Mouse (Mus musculus) cortical plate, adult 2 months (tissue): ENCODE data around the gene Stum. TPM values are rescaled to one million over a fixed set of nuclear protein-coding genes. Genes with fewer than 3 reads are reported as not detected.
"Not testable (repeated sequence)": the region's sequence is repeated elsewhere in the genome, so short reads cannot be mapped to it uniquely, and the experiment has no call there.

Experiments used
- H3K27ac ChIP-seq: fragments of 200-500 bp; 2 replicates; pipeline ENCODE4 v1.5.1; 2012; ENCODE audit warnings: low read length, control low read depth, inconsistent platforms; ENCODE audit not compliant: insufficient read depth
- H3K4me1 ChIP-seq: fragments of 200-500 bp; 2 replicates; pipeline ENCODE4 v1.6.1; 2011; ENCODE audit warnings: low read length; ENCODE audit not compliant: control insufficient read depth, insufficient read depth
- H3K4me3 ChIP-seq: fragments of 200-500 bp; 2 replicates; pipeline ENCODE4 v1.5.1; 2011; ENCODE audit warnings: mild to moderate bottlenecking, low read length, control low read depth; ENCODE audit not compliant: insufficient read depth
- CTCF ChIP-seq: fragments of 200-500 bp; IDR thresholded peaks from 2 replicates; pipeline ENCODE4 v1.5.1; 2011; ENCODE audit warnings: mild to moderate bottlenecking, control low read depth, low read length; ENCODE audit not compliant: insufficient read depth; ENCODE audit errors: extremely low read depth
- POLR2A ChIP-seq: fragments of 200-500 bp; IDR thresholded peaks from 2 replicates; pipeline ENCODE4 v1.6.1; 2011; ENCODE audit warnings: mild to moderate bottlenecking, low read length, control low read depth; ENCODE audit not compliant: insufficient read depth; ENCODE audit errors: extremely low read depth
- polyA plus RNA-seq: library from polyadenylated mRNA; depleted of rRNA; stranded (reverse); fragments of >200 nt; gene quantifications from 2 replicates; pipeline ENCODE4 v1.2.3, GENCODE M21; 2012; rRNA removed

Gene Stum
- polyA plus RNA-seq, result 93.7 and 100 TPM in 2 replicates

- H3K4me3 ChIP-seq, result peak within 1 kb of the TSS; percentile 83
- TF ChIP-seq POLR2A (no peak), CTCF (peak; percentile 72)
- H3K4me1 ChIP-seq, result no peaks in the 10 kb centered on the region
- H3K27ac ChIP-seq, result peak within 1 kb of the TSS; percentile 89
Observed at GRCm38 (mm10) chr1:180483399-180484291, at the start of gene Stum. Gene Stum, minus strand, starts transcription at chr1:180483504.

GRCm38 (mm10) chr1:180532671-180533070 is 49.4 kb upstream of the Stum start:
- no peak for TF ChIP-seq POLR2A
- no peak for TF ChIP-seq CTCF
- Histone ChIP-seq H3K4me3 (no peak overlapping the region), H3K27ac (no peak overlapping the region), H3K4me1 (peaks cover 3% of the 10 kb centered on the region; the same call in 1 of the 2 replicates)

- no peak overlapping the region for H3K4me3 ChIP-seq
- H3K27ac ChIP-seq, result no peak overlapping the region
- no peaks in the 10 kb centered on the region for H3K4me1 ChIP-seq
- TF ChIP-seq CTCF, result no peak
Observed at GRCm38 (mm10) chr1:180530457-180531263, 47.4 kb upstream of the Stum start.

GRCm38 (mm10) chr1:180529847-180530246 is 46.5 kb upstream of the Stum start:
- no peak for TF ChIP-seq CTCF
- no peak for TF ChIP-seq POLR2A
- Histone ChIP-seq H3K4me1 (no peaks in the 10 kb centered on the region), H3K4me3 (no peak overlapping the region), H3K27ac (no peak overlapping the region)

- Histone ChIP-seq H3K4me1 (peaks cover 3% of the 10 kb centered on the region; the same call in 1 of the 2 replicates), H3K27ac (no peak overlapping the region), H3K4me3 (no peak overlapping the region)
- no peak for TF ChIP-seq POLR2A
- no peak for TF ChIP-seq CTCF
Observed at GRCm38 (mm10) chr1:180525301-180525700, 42.0 kb upstream of the Stum start.

GRCm38 (mm10) chr1:180523320-180523719 is 40.0 kb upstream of the Stum start:
- Histone ChIP-seq H3K27ac (no peak overlapping the region), H3K4me1 (peaks cover 4% of the 10 kb centered on the region; the same call in 1 of the 2 replicates), H3K4me3 (no peak overlapping the region)
- TF ChIP-seq POLR2A (no peak), CTCF (no peak)

- no peak for TF ChIP-seq POLR2A
- TF ChIP-seq CTCF, result no peak
- Histone ChIP-seq H3K4me3 (no peak overlapping the region), H3K27ac (no peak overlapping the region), H3K4me1 (peaks cover 11% of the 10 kb centered on the region)
Observed at GRCm38 (mm10) chr1:180520190-180520589, 36.9 kb upstream of the Stum start.

- no peak overlapping the region for H3K27ac ChIP-seq
- TF ChIP-seq POLR2A (no peak), CTCF (no peak)
- H3K4me3 ChIP-seq, result no peak overlapping the region
- H3K4me1 ChIP-seq, result peaks cover 11% of the 10 kb centered on the region
Observed at GRCm38 (mm10) chr1:180519520-180519919, 36.2 kb upstream of the Stum start.

- H3K4me3 ChIP-seq, H3K27ac ChIP-seq: not testable (repeated sequence)
- H3K4me1 ChIP-seq, result peaks cover 11% of the 10 kb centered on the region
Observed at GRCm38 (mm10) chr1:180518899-180519298, 35.6 kb upstream of the Stum start.

GRCm38 (mm10) chr1:180518412-180518811 is 35.1 kb upstream of the Stum start:
- Histone ChIP-seq H3K4me3 (no peak overlapping the region), H3K4me1 (peaks cover 11% of the 10 kb centered on the region), H3K27ac (no peak overlapping the region)
- no peak for TF ChIP-seq POLR2A
- no peak for TF ChIP-seq CTCF
